Mouse (Mus musculus) bone marrow, adult 2 months (tissue): Measurements from ENCODE around the gene Cobl.

ENCODE experiments used
- CTCF ChIP-seq: fragments of 200-500 bp; IDR thresholded peaks from 2 replicates; pipeline ENCODE4 v1.5.1; 2011; ENCODE audit warnings: low read length, control low read depth; ENCODE audit not compliant: control insufficient read depth, insufficient read depth
- POLR2A ChIP-seq: fragments of 200-500 bp; IDR thresholded peaks from 2 replicates; pipeline ENCODE4 v1.6.1; 2011; ENCODE audit warnings: low read depth, mild to moderate bottlenecking, control low read depth, low read length, borderline replicate concordance; ENCODE audit not compliant: control insufficient read depth

GRCm38 (mm10) chr11:12229411-12229810 lies 235.3 kb downstream of the Cobl start:
- TF ChIP-seq POLR2A (no peak), CTCF (no peak)
